Mouse (Mus musculus) liver, embryonic 13.5 days (tissue): ENCODE results near the gene Stk16. TPM values are rescaled to one million over a fixed set of nuclear protein-coding genes. Genes with fewer than 3 reads are reported as not detected.
"Not testable (repeated sequence)": the region's sequence is repeated elsewhere in the genome, so short reads cannot be mapped to it uniquely, and the experiment has no call there.

ENCODE experiments used
- ATAC-seq: fragments of 200-750 bp; cut with Nextera tagmentation; 2 replicates; pipeline ENCODE4 v1.8.0; 2017; ENCODE audit warnings: low read depth, mild to moderate bottlenecking, moderate number of reproducible peaks, moderate library complexity
- DNase-seq: peaks from one replicate; pipeline ENCODE4 v3.0.0; 2022
- H3K27ac ChIP-seq: fragments of 300-500 bp; sonication (generic); 2 replicates; pipeline ENCODE4 v1.5.1; 2015; ENCODE audit warnings: moderate library complexity, mild to moderate bottlenecking, inconsistent platforms
- H3K27me3 ChIP-seq: fragments of 300-500 bp; sonication (generic); 2 replicates; pipeline ENCODE4 v1.6.1; 2015; ENCODE audit warnings: mild to moderate bottlenecking, inconsistent platforms
- H3K36me3 ChIP-seq: fragments of 300-500 bp; sonication (generic); 2 replicates; pipeline ENCODE4 v1.6.1; 2015; ENCODE audit warnings: mild to moderate bottlenecking, inconsistent platforms
- H3K4me1 ChIP-seq: fragments of 300-500 bp; sonication (generic); replicated peaks from 2 replicates; pipeline ENCODE4 v1.6.1; 2015; ENCODE audit warnings: inconsistent platforms
- H3K4me2 ChIP-seq: fragments of 300-500 bp; sonication (generic); 2 replicates; pipeline ENCODE4 v1.6.1; 2015; ENCODE audit warnings: inconsistent platforms, mild to moderate bottlenecking, moderate library complexity
- H3K4me3 ChIP-seq: fragments of 300-500 bp; sonication (generic); replicated peaks from 2 replicates; pipeline ENCODE4 v1.5.1; 2015; ENCODE audit warnings: mild to moderate bottlenecking, inconsistent platforms
- H3K9ac ChIP-seq: fragments of 300-500 bp; sonication (generic); 2 replicates; pipeline ENCODE4 v1.6.1; 2015; ENCODE audit warnings: mild to moderate bottlenecking, inconsistent platforms
- H3K9me3 ChIP-seq: fragments of 300-500 bp; sonication (generic); replicated peaks from 2 replicates; pipeline ENCODE4 v1.6.1; 2016; ENCODE audit warnings: inconsistent platforms
- WGBS: fragments of 180-500 bp; shearing (Covaris S2); methylation state at CpG from one replicate; pipeline ENCODE4 v1.1.7; 2015; ENCODE audit not compliant: insufficient replicate concordance; 5-methylcytosine and 5-hydroxymethylcytosine counted together
- polyA plus RNA-seq: library from polyadenylated mRNA; unstranded; fragments of >200 nt; fragmentation: Nextera tagmentation; extraction: Ambion mirVana; gene quantifications from 2 replicates; pipeline ENCODE4 v1.2.1, GENCODE M21; 2015

Gene Stk16
- polyA plus RNA-seq, 1 experiment from 2014 or later = 90.8 TPM

DNA sequence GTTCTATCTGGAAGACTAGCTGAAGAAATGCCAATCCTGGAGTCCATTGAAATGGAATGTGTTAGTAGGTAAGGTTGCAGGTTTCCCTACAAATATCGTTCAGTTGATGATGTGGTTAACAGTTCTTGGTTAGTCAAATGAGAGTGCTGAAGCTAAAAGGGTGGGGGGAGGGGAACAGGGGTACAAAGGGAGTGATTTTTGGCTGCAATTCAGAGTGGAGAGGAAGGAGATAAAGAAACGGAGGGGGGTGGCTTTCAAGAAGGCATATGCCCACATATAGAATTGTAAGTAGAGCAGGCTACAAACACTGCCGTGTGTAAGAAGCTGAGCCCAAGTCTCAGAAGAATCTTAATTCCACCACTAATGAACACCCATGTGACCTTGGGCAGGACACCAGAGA, 14.8 kb downstream of the Stk16 start:
- H3K4me1 ChIP-seq = peaks cover 58% of the 10 kb centered on the region
- peaks cover 16% of the 10 kb centered on the region for H3K27me3 ChIP-seq
- no peaks in the 10 kb centered on the region for H3K9me3 ChIP-seq
- WGBS = 26% methylated on average over 3 of the region's 3 CpGs
- DNase-seq (no peak), ATAC-seq (no peak)
- no peak overlapping the region for H3K4me3 ChIP-seq
- H3K4me2 ChIP-seq = no peak overlapping the region
- no peak overlapping the region; the same call in 1 of the 2 replicates for H3K9ac ChIP-seq
- no peaks in the 10 kb centered on the region for H3K36me3 ChIP-seq
- no peak overlapping the region for H3K27ac ChIP-seq

DNA sequence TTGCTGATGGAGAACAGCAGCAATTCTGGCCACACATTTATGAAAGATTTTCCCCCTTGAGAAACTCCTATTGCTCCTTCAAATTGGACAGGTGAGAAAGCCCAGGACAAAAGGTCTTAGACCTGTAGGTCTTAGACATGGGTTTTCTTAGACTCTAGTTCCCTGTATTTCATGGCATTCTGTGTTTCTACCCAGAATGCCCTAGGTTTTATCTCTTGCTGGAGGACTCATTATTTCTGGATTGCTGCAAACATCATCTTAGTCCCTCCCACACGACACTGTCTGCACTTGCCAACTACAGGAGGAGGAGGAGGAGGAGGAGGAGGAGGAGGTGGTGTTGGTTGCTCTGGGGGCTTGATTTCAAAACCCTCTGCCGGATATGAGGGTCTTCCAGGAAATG, 15.5 kb downstream of the Stk16 start:
- 34% methylated on average over 2 of the region's 2 CpGs for WGBS
- Histone ChIP-seq H3K27ac (no peak overlapping the region), H3K4me3 (no peak overlapping the region), H3K4me2 (no peak overlapping the region), H3K36me3 (no peaks in the 10 kb centered on the region), H3K27me3 (peaks cover 9% of the 10 kb centered on the region), H3K4me1 (peaks cover 64% of the 10 kb centered on the region), H3K9me3 (no peaks in the 10 kb centered on the region), H3K9ac (no peak overlapping the region)
- DNase-seq (no peak), ATAC-seq (no peak)

DNA sequence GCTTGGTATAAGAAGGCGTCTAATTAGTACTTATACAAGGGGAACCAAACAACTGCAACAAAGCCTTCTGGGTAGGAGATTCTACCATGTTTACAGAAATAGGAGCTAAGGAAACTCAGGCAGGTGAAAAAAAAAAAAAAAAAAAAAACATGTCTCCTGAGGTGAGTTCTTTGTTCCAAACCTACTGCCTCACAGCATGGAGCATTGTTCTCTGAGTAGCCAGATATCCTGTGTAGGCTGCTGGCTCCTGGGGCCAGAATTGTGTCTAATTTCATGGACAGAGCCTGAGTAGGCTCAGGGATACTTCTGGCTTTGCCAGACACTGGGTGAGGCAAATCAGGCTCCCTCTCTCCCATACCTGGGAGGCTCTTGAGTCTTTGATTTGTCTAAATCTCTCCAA, 17.0 kb downstream of the Stk16 start:
- H3K9ac ChIP-seq = no peak overlapping the region
- 0 out of 2 replicates have a peak overlapping the region, but pooled peaks have one; percentile 92 for H3K27ac ChIP-seq
- no peaks in the 10 kb centered on the region for H3K9me3 ChIP-seq
- DNase-seq (no peak), ATAC-seq (no peak)
- H3K4me2 ChIP-seq = no peak overlapping the region
- WGBS = 68% methylated on average over 1 of the region's 1 CpGs
- H3K4me1 ChIP-seq = peaks cover 76% of the 10 kb centered on the region
- no peaks in the 10 kb centered on the region for H3K36me3 ChIP-seq
- H3K27me3 ChIP-seq = no peaks in the 10 kb centered on the region
- no peak overlapping the region for H3K4me3 ChIP-seq

DNA sequence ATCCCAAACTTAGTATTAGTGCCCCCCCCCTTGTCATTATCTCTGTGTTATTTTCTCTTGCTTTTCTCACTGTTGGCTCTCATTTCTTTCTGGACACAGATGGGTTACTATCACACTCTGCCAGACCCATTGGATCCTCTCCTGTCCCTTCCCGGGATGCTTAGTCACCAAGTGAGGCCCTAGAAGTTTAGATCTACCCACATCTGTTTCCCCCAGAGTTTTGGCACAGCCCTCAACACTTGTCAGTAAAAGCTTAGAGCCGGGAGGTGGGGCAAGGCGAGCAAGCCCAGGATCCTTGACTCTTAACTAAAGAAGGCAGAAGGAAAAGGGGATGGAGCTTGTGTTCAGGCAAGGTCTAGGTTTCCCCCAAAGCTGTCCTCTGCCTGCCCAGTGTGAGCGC, 18.5 kb downstream of the Stk16 start:
- ATAC-seq (peak; percentile 90), DNase-seq (peak; percentile 61)
- 0 out of 2 replicates have a peak overlapping the region, but pooled peaks have one; percentile 5 for H3K4me3 ChIP-seq
- H3K4me1 ChIP-seq = peaks cover 75% of the 10 kb centered on the region
- H3K27me3 ChIP-seq = no peaks in the 10 kb centered on the region
- H3K9ac ChIP-seq = peak overlapping the region; percentile 58
- peak overlapping the region; percentile 46 for H3K4me2 ChIP-seq
- 29% methylated on average over 4 of the region's 4 CpGs for WGBS
- no peaks in the 10 kb centered on the region for H3K9me3 ChIP-seq
- peak overlapping the region; percentile 92 for H3K27ac ChIP-seq
- no peaks in the 10 kb centered on the region for H3K36me3 ChIP-seq

DNA sequence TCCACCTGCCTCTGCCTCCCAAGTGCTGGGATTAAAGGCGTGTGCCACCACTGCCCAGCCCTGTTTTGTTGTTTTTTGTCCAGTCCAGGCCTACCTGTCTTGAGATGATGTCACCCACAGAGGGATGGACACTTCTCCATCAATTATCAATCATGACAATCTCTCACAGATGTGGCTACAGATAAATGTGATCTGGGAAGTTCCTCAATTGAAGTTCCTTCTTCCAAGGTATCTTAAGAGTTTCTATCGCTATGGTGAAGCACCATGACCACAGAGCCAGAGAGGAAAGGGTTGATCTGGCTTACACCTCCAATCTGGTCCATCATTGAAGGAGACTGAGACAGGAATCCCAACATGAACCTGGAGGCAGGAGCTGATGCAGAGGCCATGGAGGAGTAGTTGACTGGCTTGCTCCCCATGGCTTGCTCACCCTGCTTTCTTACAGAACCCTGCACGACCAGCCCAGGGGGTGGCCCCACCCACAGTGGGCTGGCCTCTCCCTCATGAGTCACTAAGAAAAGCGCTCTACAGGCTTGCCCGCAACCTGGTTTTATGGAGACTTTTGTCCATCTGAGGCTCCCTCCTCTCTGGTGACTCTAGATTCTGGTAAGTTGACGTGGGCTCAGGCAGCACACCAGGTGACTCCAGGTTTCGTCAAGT, 19.8 kb downstream of the Stk16 start:
- 55% methylated on average over 7 of the region's 7 CpGs for WGBS
- Histone ChIP-seq H3K9ac (no peak overlapping the region; the same call in 1 of the 2 replicates), H3K4me2 (peak overlapping the region; percentile 23; the same call in 1 of the 2 replicates), H3K27ac (peak overlapping the region; percentile 66; the same call in 1 of the 2 replicates), H3K27me3 (no peaks in the 10 kb centered on the region), H3K4me1 (peaks cover 75% of the 10 kb centered on the region), H3K36me3 (no peaks in the 10 kb centered on the region), H3K4me3 (no peak overlapping the region), H3K9me3 (no peaks in the 10 kb centered on the region)
- DNase-seq (peak; percentile 38), ATAC-seq (0 out of 2 replicates have a peak, but pooled peaks have one; percentile 33)

DNA sequence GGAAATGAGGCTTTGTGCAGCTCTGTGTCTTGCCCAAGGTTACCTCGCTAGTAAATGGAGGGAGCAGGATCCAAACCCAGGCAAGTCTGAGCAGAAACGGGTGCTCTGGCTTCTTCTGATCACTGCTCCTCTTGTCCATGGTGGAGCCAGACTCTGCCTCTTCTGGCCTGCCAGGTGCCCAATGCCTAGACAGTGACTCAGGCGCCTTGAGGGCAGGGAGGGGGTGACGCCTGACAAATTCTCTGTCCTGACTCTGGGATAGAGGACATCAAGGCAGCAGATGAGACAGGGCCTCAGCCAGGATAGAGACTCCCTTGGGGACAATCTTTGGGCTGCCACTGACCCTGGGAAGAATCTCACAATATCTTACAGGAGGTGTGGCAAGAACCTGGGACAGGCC, 20.6 kb downstream of the Stk16 start:
- H3K27me3 ChIP-seq = no peaks in the 10 kb centered on the region
- no peak overlapping the region for H3K4me3 ChIP-seq
- no peak overlapping the region for H3K4me2 ChIP-seq
- no peaks in the 10 kb centered on the region for H3K36me3 ChIP-seq
- peaks cover 75% of the 10 kb centered on the region for H3K4me1 ChIP-seq
- no peak for DNase-seq
- 59% methylated on average over 4 of the region's 4 CpGs for WGBS
- H3K27ac ChIP-seq = peak overlapping the region; percentile 66
- H3K9me3 ChIP-seq = no peaks in the 10 kb centered on the region
- no peak for ATAC-seq
- peak overlapping the region; percentile 26 for H3K9ac ChIP-seq

DNA sequence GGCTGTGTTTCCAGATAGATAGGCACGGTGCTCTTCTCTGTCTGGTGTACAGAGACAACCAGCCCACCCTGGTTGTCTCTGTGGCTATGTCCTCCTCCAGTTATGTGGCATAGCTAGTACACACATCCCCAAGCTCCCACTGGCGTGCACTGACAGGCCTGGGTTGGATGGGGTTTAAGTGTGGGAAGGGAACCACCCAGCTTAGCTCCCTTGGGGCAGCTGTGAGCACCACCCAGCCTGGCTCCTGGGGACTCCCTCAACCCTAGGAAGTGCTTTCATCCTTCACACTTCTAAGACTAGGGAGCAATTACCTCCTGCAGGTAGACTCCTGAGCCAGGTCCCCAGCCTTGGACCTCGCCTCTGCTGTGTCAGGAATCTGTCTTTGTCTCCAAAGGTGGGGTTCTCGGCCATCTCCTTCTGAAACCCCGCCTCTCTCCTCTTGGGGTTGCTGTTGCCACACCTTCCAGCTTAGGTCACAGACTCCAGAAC, 21.1 kb downstream of the Stk16 start, which contains the start of gene A630095N17Rik:
Gene A630095N17Rik, minus strand, starts transcription at position 439 of the 489 bp plus-strand sequence.
- DNase-seq (no peak), ATAC-seq (no peak)
- no peaks in the 10 kb centered on the region for H3K36me3 ChIP-seq
- H3K9me3 ChIP-seq = no peaks in the 10 kb centered on the region
- WGBS = 57% methylated on average over 5 of the region's 5 CpGs
- H3K4me3 ChIP-seq = no peak within 1 kb of the TSS
- H3K27ac ChIP-seq = peak within 1 kb of the TSS; percentile 66
- H3K27me3 ChIP-seq = no peaks in the 10 kb centered on the region
- no peak within 1 kb of the TSS for H3K4me2 ChIP-seq
- peaks cover 72% of the 10 kb centered on the region for H3K4me1 ChIP-seq
- peak within 1 kb of the TSS; percentile 26 for H3K9ac ChIP-seq

DNA sequence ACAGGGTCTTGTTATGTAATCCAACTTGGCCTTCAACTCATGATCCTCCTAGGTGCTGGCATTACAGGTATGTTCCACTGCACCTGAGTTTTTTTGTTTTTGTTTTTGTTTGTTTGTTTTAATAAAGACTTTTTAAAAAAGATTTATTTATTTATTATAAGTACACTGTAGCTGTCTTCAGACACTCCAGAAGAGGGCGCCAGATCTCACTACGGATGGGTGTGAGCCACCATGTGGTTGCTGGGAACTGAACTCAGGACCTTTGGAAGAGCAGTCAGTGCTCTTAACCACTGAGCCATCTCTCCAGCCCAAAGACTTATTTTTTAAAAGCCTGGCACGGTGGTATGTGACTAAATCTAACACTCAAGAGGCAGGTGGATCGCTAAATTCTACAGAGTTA, 21.9 kb downstream of the Stk16 start:
- not testable (repeated sequence) for H3K4me3 ChIP-seq, DNase-seq, ATAC-seq, H3K4me2 ChIP-seq, H3K27me3 ChIP-seq, H3K27ac ChIP-seq, H3K9me3 ChIP-seq, H3K9ac ChIP-seq, H3K36me3 ChIP-seq
- H3K4me1 ChIP-seq = peaks cover 73% of the 10 kb centered on the region
- WGBS = 52% methylated on average over 4 of the region's 4 CpGs

DNA sequence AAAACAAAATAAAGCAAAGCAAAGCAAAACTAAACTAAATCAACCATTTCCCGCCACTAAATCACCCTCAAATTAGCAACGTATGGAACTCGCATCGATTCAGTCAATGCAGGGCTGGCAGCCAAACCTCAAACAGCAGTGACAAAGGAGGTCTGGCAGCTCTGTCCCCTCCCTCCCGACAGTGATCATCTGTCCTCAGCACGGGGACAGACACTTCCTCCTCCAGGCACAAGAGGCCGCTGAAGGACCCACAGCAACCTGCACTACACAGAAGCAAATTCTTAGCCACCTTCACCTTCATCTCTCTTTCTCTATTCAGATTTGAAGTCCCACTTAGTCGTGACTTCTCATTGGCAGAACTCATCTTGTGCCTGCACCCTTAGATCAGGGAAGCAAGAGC, 24.0 kb downstream of the Stk16 start:
- Histone ChIP-seq H3K4me1 (peaks cover 79% of the 10 kb centered on the region), H3K36me3 (peaks cover 5% of the 10 kb centered on the region), H3K9ac (peak overlapping the region; percentile 77), H3K4me2 (peak overlapping the region; percentile 87; the same call in 1 of the 2 replicates), H3K27me3 (no peaks in the 10 kb centered on the region), H3K27ac (peak overlapping the region; percentile 99), H3K4me3 (0 out of 2 replicates have a peak overlapping the region, but pooled peaks have one; percentile 65), H3K9me3 (no peaks in the 10 kb centered on the region)
- ATAC-seq (no peak), DNase-seq (peak; percentile 68)
- whole genome bisulfite sequencing = under 1% methylated on average over 8 of the region's 8 CpGs

DNA sequence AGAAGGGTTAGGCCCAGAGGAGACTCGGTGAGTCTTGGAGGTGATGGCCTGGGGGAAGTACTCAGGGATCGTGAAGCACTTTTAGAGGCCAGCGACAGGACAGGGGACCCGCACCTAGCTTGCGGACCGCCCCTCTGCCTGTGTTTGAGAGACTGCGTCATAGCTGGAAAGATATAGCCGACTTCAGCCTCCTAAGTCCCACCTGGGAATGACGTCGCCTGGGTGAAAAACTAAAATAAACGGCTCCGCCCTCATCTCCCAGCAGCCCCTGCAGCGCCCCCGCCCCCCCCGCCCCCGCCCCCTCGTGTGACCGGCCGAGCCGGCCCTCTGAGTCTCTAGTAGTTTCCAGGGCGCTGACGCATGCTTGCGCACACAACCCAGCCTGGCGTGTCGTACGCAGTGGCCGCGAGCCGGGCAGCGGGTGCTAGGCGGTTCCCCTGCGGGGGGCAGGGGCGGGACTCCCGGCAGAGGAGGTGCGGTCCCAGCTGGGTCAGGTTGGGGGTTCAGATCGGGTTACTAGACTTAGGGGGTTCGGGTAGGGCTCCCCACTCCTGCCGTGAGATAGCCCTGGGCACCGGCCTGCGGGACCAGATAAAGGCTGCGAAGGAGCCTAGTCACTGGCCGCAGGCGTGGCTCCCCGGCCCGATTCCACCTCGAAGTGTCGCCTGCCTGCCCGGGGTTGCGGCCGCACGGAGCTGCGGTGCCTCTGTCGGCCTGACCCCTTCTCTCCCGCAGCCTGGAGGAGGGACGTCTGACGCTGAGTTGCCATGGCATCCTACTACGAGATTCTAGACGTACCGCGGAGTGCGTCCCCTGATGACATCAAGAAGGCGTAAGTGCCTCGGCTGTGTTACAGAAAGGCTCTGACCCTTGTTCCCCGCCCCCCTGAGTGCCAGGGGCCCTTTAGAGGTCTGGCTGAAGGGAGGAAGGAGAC, 25.7 kb downstream of the Stk16 start, which contains the start of gene Dnajb2:
Gene Dnajb2, plus strand, starts transcription at position 290 of the 934 bp plus-strand sequence.
- Histone ChIP-seq H3K27ac (peak within 1 kb of the TSS; percentile 99), H3K4me2 (peak within 1 kb of the TSS; percentile 87), H3K9ac (peak within 1 kb of the TSS; percentile 77), H3K9me3 (no peaks in the 10 kb centered on the region), H3K27me3 (no peaks in the 10 kb centered on the region), H3K4me3 (peak within 1 kb of the TSS; percentile 65), H3K4me1 (peaks cover 61% of the 10 kb centered on the region), H3K36me3 (peaks cover 19% of the 10 kb centered on the region)
- WGBS = 1% methylated on average over 64 of the region's 64 CpGs
- ATAC-seq (peak; percentile 96), DNase-seq (peak; percentile 94)

DNA sequence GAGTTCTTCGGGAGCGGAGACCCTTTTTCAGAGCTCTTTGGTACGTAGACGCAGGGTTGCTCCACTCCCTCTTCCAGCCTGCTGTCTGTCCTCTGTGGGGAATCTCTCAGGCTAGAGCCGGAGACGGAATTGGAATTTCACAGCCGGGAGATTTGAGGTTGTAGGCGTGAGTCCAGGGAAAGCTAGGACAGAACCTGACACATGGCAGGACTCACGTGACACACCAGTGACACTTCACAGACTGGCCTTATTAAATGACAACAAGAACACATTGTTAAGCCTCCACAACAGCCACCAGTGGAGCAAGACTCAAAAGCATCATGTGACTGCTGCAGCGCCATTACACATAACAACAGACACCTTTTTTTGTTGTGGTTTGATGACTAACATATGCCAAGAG, 29.0 kb downstream of the Stk16 start:
- DNase-seq (no peak), ATAC-seq (no peak)
- Histone ChIP-seq H3K9me3 (no peaks in the 10 kb centered on the region), H3K27ac (no peak overlapping the region), H3K36me3 (peaks cover 34% of the 10 kb centered on the region), H3K9ac (no peak overlapping the region), H3K4me3 (no peak overlapping the region), H3K4me2 (no peak overlapping the region), H3K27me3 (no peaks in the 10 kb centered on the region), H3K4me1 (peaks cover 43% of the 10 kb centered on the region)
- 91% methylated on average over 10 of the region's 10 CpGs for WGBS
